Mouse (Mus musculus) heart, postnatal 0 days (tissue): Measurements from ENCODE around the gene Sipa1l3.

Experiments used
- CTCF ChIP-seq: IDR thresholded peaks from 2 replicates; pipeline ENCODE4 v1.5.1; 2016; ENCODE audit warnings: antibody characterized with exemption, control low read depth, low read depth
- EP300 ChIP-seq: IDR thresholded peaks from 2 replicates; pipeline ENCODE4 v1.6.1; 2016; ENCODE audit warnings: antibody characterized with exemption, low read depth

- TF ChIP-seq CTCF, result no peak
- TF ChIP-seq EP300, result no peak
Observed at GRCm38 (mm10) chr7:29490704-29491470, 27.6 kb downstream of the Sipa1l3 start.
